Mouse (Mus musculus) limb, embryonic 13.5 days (tissue): ENCODE results near the gene Atp6v0c. TPM values are rescaled to one million over a fixed set of nuclear protein-coding genes. Genes with fewer than 3 reads are reported as not detected.

Experiments
- ATAC-seq: fragments of 200-750 bp; cut with Nextera tagmentation; 2 replicates; pipeline ENCODE4 v1.8.0; 2017; ENCODE audit warnings: low read depth, moderate number of reproducible peaks, moderate TSS enrichment; ENCODE audit not compliant: low FRiP score
- H3K27ac ChIP-seq: fragments of 300-500 bp; sonication (generic); 2 replicates; pipeline ENCODE4 v1.5.1; 2015; ENCODE audit warnings: inconsistent platforms, mild to moderate bottlenecking, moderate library complexity
- H3K27me3 ChIP-seq: fragments of 300-500 bp; sonication (generic); 2 replicates; pipeline ENCODE4 v1.6.1; 2015; ENCODE audit warnings: mild to moderate bottlenecking, inconsistent platforms
- H3K36me3 ChIP-seq: fragments of 300-500 bp; sonication (generic); 2 replicates; pipeline ENCODE4 v1.6.1; 2015; ENCODE audit warnings: inconsistent platforms, mild to moderate bottlenecking, moderate library complexity
- H3K4me1 ChIP-seq: fragments of 300-500 bp; sonication (generic); 2 replicates; pipeline ENCODE4 v1.6.1; 2015; ENCODE audit warnings: inconsistent platforms
- H3K4me2 ChIP-seq: fragments of 300-500 bp; sonication (generic); replicated peaks from 2 replicates; pipeline ENCODE4 v1.6.1; 2015; ENCODE audit warnings: inconsistent platforms, mild to moderate bottlenecking, moderate library complexity
- H3K4me3 ChIP-seq: fragments of 300-500 bp; sonication (generic); 2 replicates; pipeline ENCODE4 v1.5.1; 2015; ENCODE audit warnings: moderate library complexity, mild to moderate bottlenecking, inconsistent platforms
- H3K9ac ChIP-seq: fragments of 300-500 bp; sonication (generic); 2 replicates; pipeline ENCODE4 v1.6.1; 2015; ENCODE audit warnings: mild to moderate bottlenecking, inconsistent platforms
- H3K9me3 ChIP-seq: fragments of 300-500 bp; sonication (generic); 2 replicates; pipeline ENCODE4 v1.6.1; 2016; ENCODE audit warnings: inconsistent platforms
- WGBS: fragments of 180-500 bp; shearing (Covaris S2); methylation state at CpG from one replicate; pipeline ENCODE4 v1.1.7; 2015; 5-methylcytosine and 5-hydroxymethylcytosine counted together
- polyA plus RNA-seq: library from polyadenylated mRNA; unstranded; fragments of >200 nt; fragmentation: Nextera tagmentation; extraction: Ambion mirVana; gene quantifications from 2 replicates; pipeline ENCODE4 v1.2.1, GENCODE M21; 2015

The Atp6v0c gene
- polyA plus RNA-seq, result 446 and 468 TPM in 2 replicates

DNA sequence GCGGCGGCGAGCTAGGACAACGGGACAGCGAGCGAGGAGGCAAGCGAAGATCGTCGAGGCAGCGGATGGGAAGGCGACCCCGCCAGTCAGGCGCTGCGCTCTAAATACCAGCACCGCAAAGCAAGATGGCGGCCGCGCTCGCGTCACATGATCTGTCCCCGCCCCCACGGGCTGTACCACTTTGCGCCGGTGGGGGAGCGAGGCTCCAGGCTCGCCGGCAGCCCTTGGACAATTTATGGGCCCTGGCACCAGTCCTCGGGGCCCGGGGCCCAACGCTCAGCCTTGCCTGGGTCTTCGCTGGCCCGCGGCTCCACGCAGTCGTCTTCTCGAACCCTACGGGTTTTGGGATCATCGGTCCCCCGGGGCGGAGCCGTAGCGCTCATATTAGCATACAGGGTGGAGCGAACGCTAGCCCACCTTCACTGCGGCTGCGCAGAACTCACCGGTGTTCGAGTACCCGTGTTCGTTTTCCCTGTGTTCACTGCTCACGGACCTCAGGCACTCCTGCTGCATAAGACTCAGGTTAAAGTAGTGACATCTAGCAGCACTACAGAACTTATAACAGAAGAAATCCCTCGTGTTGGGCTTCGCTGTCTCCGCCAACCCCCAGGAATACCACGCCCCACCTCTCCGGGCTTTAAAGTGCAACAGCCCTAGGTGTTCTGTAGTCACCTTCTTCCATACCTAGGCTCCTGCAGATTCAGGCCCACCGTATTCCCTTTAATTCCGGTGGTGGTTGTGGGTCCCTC is at the start of gene Atp6v0c:
TSS of gene Atp6v0c (minus strand) at position 386 of the 749 bp plus-strand sequence.
- H3K4me2 ChIP-seq, result peak within 1 kb of the TSS; percentile 94
- peak within 1 kb of the TSS; percentile 90 for H3K9ac ChIP-seq
- H3K36me3 ChIP-seq, result peaks cover 29% of the 10 kb centered on the region
- under 1% methylated on average over 58 of the region's 58 CpGs for WGBS
- H3K9me3 ChIP-seq, result no peaks in the 10 kb centered on the region
- H3K27me3 ChIP-seq, result no peaks in the 10 kb centered on the region
- H3K4me1 ChIP-seq, result peaks cover 36% of the 10 kb centered on the region
- H3K4me3 ChIP-seq, result peak within 1 kb of the TSS; percentile 93
- ATAC-seq, result peak; percentile 91
- peak within 1 kb of the TSS; percentile 91 for H3K27ac ChIP-seq

DNA sequence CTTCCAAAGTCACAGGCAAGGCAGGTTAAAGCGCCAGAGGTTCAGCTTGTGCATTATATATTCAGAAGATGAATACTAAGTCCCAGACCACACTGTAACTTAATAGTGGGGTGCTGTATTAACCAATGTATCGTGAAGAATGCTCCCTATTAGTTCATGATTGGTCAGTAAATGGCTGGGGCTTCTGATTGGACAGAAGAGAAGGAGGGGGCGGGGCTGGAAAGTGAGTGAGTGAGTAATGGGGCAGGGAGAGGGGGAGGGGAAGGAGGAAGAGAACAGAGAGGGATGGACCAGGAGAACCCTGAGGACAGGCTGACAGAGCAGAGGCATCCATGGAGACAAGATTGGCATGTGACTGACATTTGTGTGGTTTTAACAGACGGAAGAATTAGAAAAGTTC is 47.3 kb upstream of the Atp6v0c start:
- no peak overlapping the region for H3K27ac ChIP-seq
- H3K36me3 ChIP-seq, result peaks cover 42% of the 10 kb centered on the region
- no peak overlapping the region for H3K4me2 ChIP-seq
- no peaks in the 10 kb centered on the region for H3K27me3 ChIP-seq
- no peak for ATAC-seq
- peaks cover 19% of the 10 kb centered on the region for H3K4me1 ChIP-seq
- H3K9ac ChIP-seq, result no peak overlapping the region
- WGBS, result 69% methylated on average over 4 of the region's 4 CpGs
- no peak overlapping the region for H3K4me3 ChIP-seq
- H3K9me3 ChIP-seq, result no peaks in the 10 kb centered on the region

DNA sequence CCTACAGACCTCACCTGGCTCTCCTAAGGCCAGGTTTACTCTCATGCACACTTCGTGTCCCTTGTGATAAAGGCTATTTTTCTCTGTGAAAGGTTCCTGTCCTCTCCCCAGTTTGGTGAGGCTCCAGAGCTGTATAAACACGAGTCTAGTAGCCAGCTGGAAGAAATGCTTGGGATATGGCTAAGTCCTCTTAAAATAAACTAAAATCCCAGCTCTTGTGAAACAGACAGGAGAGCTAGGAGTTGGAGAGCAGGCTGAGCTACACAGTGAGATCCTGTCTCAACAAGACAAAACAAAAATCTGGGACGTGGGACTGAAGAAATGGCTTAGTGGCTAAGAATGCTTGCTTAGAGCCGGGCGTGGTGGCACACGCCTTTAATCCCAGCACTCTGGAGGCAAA is 43.7 kb upstream of the Atp6v0c start:
- WGBS, result 81% methylated on average over 6 of the region's 6 CpGs

DNA sequence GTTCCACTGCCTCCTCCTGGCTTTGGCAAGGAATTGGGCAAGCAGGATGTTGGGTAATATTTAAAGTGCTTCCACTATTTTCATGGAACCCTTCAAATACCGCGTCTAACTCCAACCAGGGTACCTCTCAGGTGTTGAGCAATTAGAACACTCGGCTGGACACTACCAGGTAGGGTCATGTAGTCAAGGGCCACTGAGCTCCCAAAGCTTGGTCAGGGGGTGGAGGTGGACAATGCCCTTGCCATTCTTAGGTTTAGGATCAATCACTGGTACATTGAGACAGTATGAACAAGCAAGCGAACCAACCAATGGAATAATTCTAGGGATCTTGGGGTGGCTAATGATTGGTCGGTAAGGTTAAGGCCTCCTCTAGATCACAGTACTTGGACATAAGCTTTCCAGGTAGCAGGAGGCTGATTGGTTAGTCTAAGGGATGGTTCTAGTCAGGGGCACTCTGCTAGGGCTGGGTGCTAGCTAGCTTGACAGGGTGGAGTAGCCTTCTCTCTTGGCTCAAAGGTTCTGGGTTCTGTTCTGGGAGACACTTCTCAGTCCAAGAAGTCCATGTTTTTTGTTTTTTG is 43.0 kb upstream of the Atp6v0c start:
- WGBS, result 26% methylated on average over 5 of the region's 5 CpGs
- Histone ChIP-seq H3K36me3 (peaks cover 33% of the 10 kb centered on the region), H3K27ac (peak overlapping the region; percentile 97; the same call in 1 of the 2 replicates), H3K4me3 (peak overlapping the region; percentile 56), H3K4me2 (peak overlapping the region; percentile 98), H3K9me3 (no peaks in the 10 kb centered on the region), H3K27me3 (no peaks in the 10 kb centered on the region), H3K9ac (no peak overlapping the region), H3K4me1 (peaks cover 43% of the 10 kb centered on the region)
- no peak for ATAC-seq

More for the DNA sequence above, 43.7 kb upstream of the Atp6v0c start:
- no peak for ATAC-seq
- Histone ChIP-seq H3K27ac (no peak overlapping the region), H3K36me3 (peaks cover 40% of the 10 kb centered on the region), H3K9me3 (no peaks in the 10 kb centered on the region), H3K4me2 (no peak overlapping the region), H3K9ac (no peak overlapping the region), H3K27me3 (no peaks in the 10 kb centered on the region), H3K4me3 (no peak overlapping the region), H3K4me1 (peaks cover 36% of the 10 kb centered on the region)

DNA sequence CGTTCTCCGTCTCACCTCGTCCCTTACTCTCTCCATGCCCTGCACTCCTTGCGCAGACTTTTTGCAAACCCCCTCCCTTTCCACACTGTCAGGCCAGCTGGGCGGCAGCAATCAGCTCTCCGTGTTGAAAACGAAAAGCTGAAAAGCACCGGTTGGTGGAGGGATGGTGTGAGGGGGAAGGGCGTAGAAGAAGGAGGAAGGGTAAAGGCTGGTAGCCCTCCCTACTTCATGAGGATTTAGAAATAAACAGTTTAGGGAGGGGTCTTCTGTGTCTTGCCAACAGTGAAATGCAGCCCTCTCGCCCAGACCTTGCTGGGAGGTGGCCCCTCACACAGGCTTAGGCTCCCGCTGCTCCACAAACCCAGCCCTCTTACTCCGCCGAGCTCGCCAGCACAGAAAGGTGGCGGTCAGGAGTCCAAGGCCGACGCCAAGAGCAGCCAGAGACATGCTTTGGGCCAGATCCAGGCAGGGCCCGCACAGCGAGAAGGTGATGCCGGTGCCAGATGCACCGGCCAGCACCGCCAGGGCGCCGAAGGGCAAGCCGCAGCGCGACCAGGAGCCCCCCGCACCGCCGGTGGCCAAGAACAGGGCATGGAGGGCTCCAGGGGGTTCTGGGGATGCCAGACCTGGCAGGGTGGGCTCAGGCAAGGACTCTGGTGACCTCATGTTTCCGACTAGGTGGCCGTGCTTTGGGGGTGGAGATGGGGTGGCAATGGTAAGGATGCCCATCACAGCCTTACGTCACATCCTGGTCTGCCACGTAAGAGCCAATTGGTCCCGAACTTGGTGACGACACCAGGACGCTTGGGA is 42.3 kb upstream of the Atp6v0c start:
- Histone ChIP-seq H3K36me3 (peaks cover 26% of the 10 kb centered on the region), H3K4me2 (peak overlapping the region; percentile 98), H3K9ac (peak overlapping the region; percentile 82), H3K27ac (peak overlapping the region; percentile 97), H3K4me3 (peak overlapping the region; percentile 56), H3K27me3 (no peaks in the 10 kb centered on the region), H3K4me1 (peaks cover 50% of the 10 kb centered on the region), H3K9me3 (no peaks in the 10 kb centered on the region)
- ATAC-seq, result peak; percentile 8
- WGBS, result under 1% methylated on average over 37 of the region's 37 CpGs

DNA sequence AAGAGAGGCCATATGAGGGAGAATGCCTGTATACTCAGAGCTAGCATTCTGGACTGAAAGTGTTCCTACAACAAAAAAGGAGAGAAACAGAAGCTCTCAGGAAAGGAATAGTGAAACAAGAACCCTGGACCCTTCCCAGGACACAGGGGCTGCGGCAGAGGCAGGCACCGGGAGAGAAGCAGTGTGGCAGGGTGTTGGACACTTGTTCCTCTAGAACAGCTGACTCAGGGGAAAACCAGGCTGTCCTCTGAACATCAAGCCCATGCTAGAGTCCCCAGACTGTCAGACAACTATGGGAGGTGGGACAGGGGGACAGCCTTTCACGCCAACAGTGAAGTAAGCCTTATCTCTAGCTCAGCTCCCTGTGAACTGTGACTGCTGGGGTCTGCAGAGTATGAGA is 41.1 kb upstream of the Atp6v0c start:
- Histone ChIP-seq H3K27ac (peak overlapping the region; percentile 97), H3K4me1 (peaks cover 62% of the 10 kb centered on the region)
- WGBS, result 68% methylated on average over 3 of the region's 3 CpGs

DNA sequence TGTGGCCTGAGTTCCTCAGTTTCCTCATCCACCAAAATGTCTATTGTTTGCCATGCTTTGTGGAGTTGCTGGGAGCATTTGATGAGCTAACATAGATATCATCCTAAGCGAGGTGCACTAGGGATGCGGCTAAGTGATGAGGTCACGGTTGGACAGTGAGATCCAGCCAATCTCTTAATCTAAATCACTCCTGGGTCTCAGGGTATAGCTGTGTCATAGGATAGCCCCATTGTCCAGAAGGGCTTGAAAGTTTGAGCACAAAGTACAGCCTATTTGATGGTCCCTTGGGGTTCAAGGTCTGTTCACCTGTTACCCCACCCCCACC is 40.4 kb upstream of the Atp6v0c start:
- H3K4me3 ChIP-seq, result peak overlapping the region; percentile 69; the same call in 1 of the 2 replicates
- no peaks in the 10 kb centered on the region for H3K27me3 ChIP-seq
- H3K9me3 ChIP-seq, result no peaks in the 10 kb centered on the region
- peaks cover 7% of the 10 kb centered on the region for H3K36me3 ChIP-seq
- peak overlapping the region; percentile 98 for H3K4me2 ChIP-seq
- ATAC-seq, result no peak
- peak overlapping the region; percentile 97 for H3K27ac ChIP-seq
- WGBS, result 78% methylated on average over 3 of the region's 3 CpGs
- H3K4me1 ChIP-seq, result peaks cover 65% of the 10 kb centered on the region
- H3K9ac ChIP-seq, result no peak overlapping the region

More for the DNA sequence above, 41.1 kb upstream of the Atp6v0c start:
- H3K4me3 ChIP-seq, result 0 out of 2 replicates have a peak overlapping the region, but pooled peaks have one; percentile 56
- H3K4me2 ChIP-seq, result peak overlapping the region; percentile 98
- ATAC-seq, result no peak
- no peaks in the 10 kb centered on the region for H3K27me3 ChIP-seq
- H3K36me3 ChIP-seq, result peaks cover 14% of the 10 kb centered on the region
- 0 out of 2 replicates have a peak overlapping the region, but pooled peaks have one; percentile 82 for H3K9ac ChIP-seq
- H3K9me3 ChIP-seq, result no peaks in the 10 kb centered on the region

DNA sequence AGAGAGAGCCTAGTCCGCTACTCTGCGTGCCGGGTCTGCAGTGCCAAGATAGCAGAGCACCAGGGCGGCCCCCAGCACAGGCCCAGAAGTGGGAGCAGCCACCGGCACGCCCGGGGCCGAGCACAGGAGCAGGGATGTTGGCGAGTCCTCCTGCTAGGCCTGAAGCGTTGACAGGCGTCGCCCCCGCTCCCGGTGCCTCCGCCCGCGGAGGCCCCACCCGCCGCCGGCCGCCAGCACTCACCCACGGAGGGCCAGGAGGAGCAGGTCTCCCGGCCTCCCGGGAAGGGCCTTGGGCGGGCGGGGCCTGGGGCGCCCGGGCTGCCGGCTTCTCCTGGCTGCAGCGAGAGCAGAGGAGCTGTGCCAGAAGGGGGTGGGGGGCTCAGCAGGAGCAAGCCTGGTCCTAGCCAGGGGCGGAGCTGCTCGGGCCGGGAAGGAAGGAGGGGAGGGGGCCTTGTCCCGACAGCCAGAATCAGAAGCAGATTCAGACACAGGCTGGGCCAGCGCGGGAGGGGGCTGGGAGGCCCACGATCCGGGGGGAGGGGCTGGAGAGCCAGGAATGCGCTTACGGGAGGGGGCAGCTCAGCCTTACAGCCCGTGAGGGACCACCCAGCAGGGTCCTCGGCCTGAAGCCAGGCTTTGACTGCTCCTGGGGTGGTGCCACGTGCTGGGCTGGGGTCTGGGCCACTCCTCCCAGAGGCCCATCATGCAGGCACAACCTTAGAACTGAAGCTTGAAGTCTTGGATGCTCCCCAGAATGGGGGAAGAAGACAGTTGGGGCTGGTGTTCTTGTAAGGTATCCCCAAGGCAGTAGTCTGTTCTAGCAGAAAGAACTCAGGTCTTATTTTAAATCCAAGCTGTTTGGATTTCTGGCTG is 39.8 kb upstream of the Atp6v0c start, which contains the start of gene Ntn3:
TSS of gene Ntn3 (minus strand) at position 489 of the 873 bp plus-strand sequence.
- peak within 1 kb of the TSS; percentile 69 for H3K4me3 ChIP-seq
- peaks cover 71% of the 10 kb centered on the region for H3K4me1 ChIP-seq
- under 1% methylated on average over 38 of the region's 43 CpGs for WGBS
- 0 out of 2 replicates have a peak, but pooled peaks cover under 1% of the 10 kb centered on the region for H3K36me3 ChIP-seq
- ATAC-seq, result peak; percentile 86
- H3K27me3 ChIP-seq, result no peaks in the 10 kb centered on the region
- no peaks in the 10 kb centered on the region for H3K9me3 ChIP-seq
- peak within 1 kb of the TSS; percentile 97 for H3K27ac ChIP-seq
- H3K9ac ChIP-seq, result peak within 1 kb of the TSS; percentile 88
- H3K4me2 ChIP-seq, result peak within 1 kb of the TSS; percentile 98

DNA sequence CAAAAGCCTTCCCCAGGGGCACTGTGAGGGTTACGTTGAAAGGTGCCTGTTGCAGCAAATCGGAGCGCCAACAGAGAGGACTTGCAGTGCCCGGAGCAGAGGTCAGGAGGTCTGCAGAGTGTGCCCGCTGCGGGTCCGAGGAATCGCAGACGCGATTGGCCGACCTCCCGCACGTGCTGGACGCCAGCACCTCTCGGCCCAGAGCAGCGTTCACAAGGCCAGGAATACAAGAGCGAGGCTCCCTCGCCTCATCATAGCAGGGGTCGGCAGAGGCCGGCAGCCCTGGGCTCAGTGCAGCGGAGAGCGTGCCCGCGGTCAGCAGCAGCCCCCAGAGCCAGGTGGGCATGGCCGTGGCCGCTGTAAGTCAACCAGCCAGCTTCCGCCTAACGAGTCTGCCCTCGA is 39.1 kb upstream of the Atp6v0c start:
- Histone ChIP-seq H3K27me3 (no peaks in the 10 kb centered on the region), H3K4me3 (peak overlapping the region; percentile 69), H3K4me2 (peak overlapping the region; percentile 98), H3K9ac (peak overlapping the region; percentile 88), H3K4me1 (peaks cover 77% of the 10 kb centered on the region), H3K9me3 (no peaks in the 10 kb centered on the region), H3K36me3 (no peaks in the 10 kb centered on the region), H3K27ac (peak overlapping the region; percentile 97)
- no peak for ATAC-seq
- WGBS, result under 1% methylated on average over 29 of the region's 29 CpGs

DNA sequence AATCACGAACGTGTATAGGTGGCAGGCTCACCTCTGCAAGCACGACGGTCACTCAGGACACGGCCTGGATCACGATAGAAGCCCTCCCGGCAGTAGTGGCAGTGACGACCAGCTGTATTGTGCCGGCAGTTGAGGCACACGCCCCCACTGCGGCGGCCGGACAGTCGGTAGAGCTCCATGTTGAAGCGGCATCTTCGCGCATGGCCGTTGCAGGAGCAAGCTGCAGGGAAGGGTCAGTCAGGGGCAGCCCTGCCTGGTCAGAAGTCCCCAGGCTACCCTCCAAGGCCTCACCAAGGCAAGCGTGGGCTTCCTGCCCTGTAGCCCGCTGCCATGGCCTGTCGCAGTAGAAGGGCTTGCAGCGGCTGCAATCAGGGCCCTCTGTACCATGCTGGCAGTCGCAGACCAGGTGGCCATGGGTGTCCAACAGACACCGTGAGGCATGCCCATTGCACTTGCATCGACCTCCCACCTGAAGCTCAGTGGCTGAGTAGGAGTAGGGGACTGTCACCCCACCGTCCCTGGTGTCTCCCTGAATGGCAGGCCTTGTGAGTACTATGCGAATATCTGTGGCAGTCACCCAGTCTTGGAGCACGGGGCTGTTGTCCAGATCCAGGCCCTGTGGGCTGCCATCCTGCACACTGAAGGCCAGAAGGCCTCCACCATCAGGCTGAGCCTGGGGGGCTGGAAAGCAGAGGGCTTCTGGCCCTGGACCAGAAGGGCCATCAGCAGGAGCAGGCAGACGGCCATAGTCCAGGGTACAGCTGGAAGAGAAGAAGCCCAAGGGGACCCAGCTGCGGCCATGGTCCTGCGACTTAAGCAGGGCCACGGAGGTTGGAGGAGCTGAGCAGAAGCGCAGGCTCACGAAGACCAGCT is 38.5 kb upstream of the Atp6v0c start:
- WGBS, result 54% methylated on average over 34 of the region's 34 CpGs
- peaks cover 81% of the 10 kb centered on the region for H3K4me1 ChIP-seq

More for the DNA sequence above, 38.5 kb upstream of the Atp6v0c start:
- ATAC-seq, result no peak
- Histone ChIP-seq H3K9ac (peak overlapping the region; percentile 88), H3K4me3 (peak overlapping the region; percentile 69), H3K36me3 (no peaks in the 10 kb centered on the region), H3K9me3 (no peaks in the 10 kb centered on the region), H3K27ac (peak overlapping the region; percentile 97), H3K27me3 (no peaks in the 10 kb centered on the region), H3K4me2 (peak overlapping the region; percentile 98)
